Mouse (Mus musculus) urinary bladder, postnatal 4 days (tissue): ENCODE measurements around the gene Tmem132a.

ENCODE experiments used
- DNase-seq, 2 experiments: peaks; one replicate each; pipeline ENCODE4 v3.0.0; 2021 to 2022; ENCODE audit warnings: low spot score in 2 of 2

The Tmem132a gene

DNA sequence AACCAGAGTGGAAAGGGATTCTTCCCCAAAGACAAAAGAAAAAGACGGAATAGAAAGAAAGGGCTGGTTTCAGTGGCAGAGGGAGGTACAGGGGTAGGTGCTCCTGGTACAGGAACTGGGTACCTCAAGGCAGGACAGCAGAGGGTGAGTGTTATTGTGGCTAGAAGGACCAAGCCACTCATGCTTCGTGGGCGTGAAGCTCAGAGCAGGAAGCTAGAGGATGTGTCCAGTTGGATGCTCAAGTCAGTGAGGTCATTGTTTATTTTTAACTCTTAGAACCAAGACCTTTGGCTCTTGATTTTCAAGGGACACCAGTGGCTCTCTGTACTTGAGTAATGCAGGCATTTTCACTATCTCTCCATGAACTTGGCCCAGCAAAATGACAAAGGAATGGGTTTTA lies 37.7 kb downstream of the Tmem132a start:
- DNase-seq: no peak

DNA sequence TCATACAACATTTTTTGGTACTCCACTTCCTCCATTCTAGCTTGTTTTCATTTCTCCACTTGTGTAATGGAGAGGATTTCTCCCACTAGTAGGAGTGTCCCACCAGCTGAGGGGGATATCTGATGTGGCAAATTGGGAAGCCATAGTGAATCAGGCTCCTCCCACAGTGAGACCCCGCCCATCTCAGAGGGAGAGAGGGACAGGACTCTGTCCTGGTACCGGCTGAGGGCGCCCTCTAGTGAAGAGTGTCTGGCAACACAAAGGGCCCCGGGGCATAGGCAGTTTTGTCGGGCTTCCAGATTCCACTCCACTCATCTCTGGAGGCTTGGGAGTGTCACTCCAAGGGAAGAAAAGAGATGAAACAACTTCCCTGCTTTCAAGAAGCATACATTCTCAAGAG lies 38.3 kb downstream of the Tmem132a start:
- DNase-seq: peak; percentile 66 to 82

DNA sequence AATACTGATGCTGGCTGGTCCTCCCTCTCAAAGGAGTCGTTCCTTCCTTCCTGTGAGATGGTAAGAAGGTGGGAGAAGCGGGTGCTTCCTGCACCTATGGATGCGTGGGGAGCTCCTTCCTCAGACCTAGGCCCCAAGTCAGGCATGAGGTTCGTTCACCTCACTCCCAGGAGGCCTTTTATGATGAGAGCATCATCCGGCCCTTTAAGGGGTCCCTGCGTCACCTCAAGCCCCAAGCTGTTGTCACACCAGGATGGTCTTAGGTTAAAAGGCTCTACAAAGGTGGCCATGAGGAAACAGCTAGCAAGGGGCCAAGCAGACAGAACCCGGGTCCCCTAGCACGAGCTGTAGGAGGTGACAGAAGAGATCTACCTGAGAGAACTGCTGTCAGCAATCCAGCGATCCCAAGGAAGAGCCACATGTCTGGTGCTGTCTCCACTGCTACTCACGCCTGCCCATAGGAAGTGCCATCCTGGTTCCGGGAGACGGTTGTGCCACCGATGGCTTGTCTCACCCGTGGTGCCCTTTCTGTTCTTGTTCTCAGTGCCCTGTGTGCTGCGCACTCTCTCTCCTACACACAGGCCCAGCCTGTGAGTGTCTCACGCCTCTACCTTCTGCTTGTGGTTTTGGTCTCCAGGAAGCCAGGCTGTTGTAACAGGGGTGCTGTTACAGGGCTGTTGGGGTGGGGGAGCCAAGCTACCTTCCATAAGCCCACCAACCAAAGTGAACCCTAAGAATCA lies 40.1 kb downstream of the Tmem132a start, which contains the start of gene Cd6:
Gene Cd6, minus strand, starts transcription at position 623 of the 740 bp plus-strand sequence.
- no peak for DNase-seq

DNA sequence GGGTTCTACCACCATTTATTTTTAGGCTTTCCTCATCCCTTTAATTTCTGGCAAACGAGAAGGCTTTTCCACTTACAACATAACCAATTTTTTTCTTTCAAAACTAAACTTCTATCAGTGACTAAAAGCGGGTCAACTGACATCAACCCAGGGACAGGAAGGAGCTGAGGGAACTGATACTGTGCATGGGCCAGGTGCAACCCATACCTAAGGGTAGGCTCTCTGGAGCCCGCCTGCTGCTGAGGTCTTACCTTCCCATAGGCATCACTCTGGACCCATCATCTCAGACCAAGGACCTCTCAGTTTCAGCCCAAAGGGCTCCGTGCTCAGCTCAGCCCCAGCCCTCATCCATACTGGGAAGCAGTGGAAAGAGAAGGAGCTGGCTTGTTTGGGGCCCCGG lies 41.4 kb downstream of the Tmem132a start:
- DNase-seq: no peak

DNA sequence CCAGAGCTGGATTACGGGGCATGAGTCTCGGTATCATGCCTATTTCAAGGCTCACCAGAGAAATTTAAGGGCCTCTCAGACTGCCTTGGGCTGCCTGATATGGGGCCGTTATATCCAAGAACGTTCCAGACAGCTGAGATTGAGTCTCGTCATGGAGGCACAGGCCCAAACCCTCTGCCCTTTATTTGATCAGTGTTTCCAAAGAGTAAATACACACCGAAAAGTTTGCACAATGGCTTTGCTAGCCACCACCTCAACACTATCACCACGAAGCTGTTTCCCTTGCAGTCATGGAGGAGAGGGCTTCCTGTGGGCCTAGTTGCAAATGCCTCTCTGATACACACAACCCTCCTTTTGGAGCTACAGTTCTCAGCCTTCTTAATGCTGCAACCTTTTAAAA lies 45.7 kb downstream of the Tmem132a start:
- DNase-seq: no peak

DNA sequence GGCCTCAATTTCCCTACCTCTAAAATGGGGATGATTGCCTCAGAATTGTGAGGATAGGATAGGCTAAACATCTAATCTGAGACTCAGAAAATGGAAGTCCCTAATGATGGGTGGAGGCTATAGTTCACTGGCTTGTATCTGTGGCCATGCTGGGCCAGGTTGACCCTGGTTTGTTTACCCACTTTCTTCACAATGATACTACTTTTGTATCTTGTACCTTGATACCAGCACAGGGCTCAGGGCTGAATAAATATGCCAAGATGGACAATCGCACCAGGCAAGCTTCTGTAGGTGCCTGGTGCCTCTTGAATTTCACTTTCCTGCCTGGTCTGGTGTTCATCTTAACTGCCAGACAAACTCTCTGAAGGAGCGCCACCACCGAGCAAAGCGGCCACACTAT lies 47.2 kb downstream of the Tmem132a start:
- no peak for DNase-seq

DNA sequence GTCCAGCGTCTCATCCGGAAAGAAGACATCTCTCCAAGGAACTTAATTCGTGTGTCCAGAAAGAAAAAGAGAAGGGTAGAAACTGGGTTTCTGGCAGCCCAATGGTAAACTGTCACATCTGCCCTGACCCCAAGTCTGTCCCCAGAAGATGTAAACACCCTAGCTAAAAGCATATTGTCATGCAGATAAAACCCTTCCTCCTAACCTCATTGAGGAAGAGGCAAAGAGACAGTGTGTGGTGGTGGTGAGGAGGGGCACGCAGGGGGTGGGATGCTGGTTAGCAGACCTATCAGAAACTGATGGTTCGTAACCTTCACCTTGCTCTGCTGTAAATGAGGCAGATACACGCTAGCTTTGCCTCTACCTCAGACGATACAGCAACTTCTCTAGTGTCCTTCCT lies 48.4 kb downstream of the Tmem132a start:
- no peak for DNase-seq

DNA sequence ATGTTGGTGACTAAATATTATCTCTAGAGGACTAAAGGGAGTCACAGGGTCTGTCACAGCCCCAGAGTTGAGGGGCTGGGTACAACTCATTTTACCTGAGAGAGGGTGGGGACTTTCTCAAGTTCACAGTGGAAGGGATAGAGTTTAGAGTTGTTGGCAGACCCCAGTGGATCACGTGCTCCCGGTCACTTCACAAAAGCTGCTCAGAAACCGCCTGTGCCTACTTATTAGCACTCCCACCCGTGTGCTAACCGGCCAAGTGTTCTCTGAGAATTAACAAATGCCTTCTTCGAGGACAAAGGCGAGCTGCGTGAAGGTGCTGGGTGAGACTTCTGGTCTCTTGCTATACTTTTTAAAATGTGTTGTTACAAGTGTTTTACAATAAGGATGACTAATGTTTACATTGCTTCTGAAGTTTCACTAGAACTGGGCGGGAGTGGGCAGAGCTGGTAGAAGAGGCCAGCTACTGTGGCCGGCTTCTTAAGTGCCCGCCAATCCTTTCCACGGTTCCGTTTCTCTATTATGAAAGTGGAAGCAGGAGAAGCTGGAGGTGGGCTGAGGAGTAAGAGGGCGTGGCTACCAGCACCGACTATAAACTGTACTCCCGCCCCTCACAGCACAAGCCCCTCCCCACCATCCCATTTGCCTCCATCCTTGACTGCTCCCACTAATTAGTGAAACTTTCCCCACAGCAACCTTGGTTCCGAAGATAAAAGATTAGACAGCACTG lies 51.4 kb downstream of the Tmem132a start:
- peak in 1 of 2 experiments; percentile 16 for DNase-seq

DNA sequence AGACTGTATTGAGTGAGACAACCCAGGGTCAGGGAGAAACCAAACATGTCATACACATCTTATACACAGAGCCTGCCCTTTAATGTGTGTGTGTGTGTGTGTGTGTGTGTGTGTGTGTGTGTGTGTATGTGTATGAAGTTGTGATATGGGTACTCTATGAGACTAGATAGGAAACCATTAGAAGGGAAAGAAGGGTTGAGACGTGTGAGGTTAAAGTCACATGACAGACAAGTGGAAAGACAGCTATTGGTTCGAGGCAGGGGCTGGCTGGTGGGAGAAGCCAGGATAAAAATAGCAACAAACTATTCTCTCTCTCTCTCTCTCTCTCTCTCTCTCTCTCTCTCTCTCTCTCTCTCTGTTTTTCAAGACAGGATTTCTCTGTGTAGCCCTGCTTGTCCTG lies 53.3 kb downstream of the Tmem132a start:
- no peak for DNase-seq

DNA sequence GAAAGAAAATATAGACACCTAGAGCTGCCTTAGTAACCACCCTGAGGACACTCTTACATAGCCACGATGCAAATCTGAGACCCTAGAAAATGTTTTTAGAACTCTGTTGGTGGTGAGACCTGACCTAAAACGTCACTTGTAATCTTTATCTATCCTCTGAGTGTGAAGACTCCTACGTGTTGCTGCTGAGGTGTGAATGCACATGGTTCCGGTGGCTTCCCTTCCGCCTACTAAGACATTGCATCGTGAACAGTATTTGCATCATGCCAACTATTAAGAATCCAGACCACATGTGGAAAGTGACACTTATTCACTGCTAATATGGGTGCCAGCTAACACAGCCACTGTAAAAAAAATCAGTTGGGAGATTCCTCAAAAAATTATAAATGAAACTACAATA lies 53.9 kb downstream of the Tmem132a start:
- DNase-seq: no peak

DNA sequence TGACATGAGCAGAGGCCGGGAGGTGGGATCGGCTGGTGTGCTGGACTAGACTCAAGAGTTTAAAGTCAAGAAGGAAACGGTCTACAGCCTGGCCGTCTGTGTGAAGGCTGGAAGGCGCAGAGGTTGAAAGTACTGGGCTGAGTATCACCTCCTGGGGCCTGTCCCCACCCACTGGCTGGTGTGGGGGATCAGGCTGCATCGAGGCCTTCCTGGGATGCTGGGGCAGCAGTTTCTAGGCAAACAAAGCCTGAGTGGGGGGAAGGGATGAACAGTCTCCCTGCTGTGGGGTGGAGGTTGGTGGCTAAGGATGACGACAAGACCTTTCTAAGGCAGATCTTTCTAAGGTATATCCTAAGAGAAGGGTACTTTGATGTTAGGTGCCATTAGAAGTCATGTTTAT lies 55.8 kb downstream of the Tmem132a start:
- DNase-seq: no peak

DNA sequence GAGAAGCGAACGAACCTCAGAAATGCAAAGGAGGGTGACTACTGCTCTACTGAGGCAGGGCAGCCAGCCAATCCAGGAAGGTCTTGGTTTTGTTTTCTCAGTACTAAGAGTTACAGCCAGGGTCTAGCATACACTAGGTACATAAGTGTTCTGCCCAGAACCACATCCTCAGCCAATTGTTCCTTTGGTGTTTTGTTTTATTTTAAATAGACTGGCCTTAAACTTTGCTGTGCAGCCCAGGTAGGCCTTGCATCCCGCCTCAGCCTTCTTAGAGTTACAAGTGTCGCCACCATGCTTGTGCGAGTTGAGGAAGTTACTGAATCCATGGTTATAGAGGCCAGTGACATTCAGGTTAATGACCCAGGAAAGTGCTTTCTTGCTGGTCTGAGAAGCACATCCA lies 56.7 kb downstream of the Tmem132a start:
- no peak for DNase-seq

DNA sequence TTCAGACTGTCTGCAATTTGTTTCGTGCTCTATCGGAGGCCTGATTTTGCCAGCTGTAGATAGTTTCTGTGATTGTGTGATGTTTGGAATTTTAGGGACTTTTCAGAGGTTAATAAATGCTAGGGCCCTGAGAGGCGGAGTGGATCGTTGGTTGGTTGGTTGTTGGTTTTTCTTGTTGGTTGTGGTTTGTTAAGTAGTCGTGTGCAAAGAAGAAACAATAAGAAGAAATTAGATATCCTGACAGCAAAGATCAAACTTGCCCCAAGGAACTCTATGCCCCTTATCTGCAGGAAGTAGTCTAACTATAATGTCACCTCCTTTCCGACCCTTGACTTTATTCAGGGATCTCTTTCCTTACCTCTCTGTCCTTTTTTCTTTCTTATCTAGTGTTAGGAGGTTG lies 58.3 kb downstream of the Tmem132a start:
- DNase-seq: no peak

DNA sequence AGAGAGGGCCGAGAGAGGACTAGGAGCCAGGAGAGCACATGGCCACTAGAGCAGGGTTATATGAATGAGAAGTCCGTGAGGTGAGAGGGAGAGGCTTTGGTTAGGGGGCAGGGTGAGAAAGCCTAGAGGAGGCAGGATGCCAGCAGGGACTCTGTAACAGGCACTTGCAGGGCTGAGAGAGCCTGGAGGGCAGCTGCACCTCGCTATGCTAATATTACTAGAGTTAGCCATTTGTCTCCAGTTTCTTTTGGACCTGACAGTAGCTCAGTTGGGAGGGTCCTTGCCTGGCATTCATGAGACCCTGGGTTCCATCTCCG lies 59.6 kb downstream of the Tmem132a start:
- no peak for DNase-seq

DNA sequence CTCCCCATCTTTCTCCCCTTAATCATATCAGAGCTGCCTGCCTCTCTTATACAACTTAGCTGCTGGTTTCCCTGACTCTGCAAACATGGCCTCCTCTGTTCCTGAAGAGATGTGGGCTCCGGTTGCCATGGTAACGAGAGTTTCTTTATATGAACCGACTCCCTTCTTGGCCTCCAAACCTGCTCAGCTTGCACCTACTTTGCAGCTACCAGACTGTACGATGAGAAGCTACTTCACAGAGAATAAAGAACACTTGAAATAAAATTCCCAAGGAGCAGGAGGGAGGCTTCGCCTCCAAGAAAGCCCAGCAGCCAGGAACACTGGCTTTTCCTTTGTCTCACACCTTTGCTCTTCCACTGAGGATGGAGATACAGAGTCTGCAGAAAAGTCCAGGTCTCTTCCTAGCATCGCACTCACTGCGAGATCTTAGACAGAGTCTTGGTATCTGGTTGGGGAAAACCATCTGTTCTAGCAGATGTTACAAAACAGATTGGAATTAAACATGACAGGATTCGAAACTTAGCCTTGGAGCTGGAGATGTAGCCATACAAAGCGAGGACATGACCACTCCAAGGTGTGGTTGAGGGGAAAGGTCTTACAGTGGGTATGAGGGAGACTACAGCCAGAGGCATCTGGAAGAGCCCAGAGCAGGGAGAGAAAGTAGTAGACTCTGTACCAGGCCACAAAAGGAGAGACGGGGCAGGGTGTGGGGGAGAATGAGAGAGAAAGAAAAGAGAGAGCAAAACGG lies 60.1 kb downstream of the Tmem132a start:
- DNase-seq: no peak

DNA sequence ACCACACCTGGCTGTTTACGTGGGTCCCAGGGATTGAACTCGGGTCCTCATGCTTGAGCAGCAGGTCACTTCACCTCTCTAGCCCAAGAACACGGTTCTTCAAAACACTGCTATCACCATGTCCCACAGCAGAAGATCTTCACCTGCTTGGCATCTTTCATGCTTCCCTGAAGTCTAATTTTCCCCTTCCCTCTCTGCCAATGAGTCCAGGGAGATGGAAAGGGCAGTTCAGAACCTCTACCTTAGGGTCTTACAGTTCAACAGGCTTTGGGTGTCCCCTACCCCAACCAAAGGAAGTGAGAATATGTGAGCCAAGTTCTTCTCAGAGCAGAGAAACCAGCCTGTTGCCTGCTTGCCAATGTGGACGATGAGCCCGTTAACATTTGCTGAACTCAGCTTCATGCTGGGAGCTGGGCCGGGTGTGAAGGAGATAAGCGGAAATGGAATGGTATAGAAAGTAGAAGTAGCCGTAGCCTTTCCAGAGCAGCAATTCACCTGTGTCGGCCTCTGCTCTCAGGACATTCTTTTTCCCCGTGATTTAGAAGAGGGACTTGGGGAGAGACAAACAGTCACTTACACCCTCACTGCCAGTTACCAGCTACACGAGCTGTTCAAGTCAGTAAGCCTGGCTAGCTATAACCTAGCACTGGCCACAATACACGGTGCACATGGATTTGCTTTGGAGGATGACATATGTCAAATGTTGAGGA lies 61.1 kb downstream of the Tmem132a start:
- no peak for DNase-seq
